Mouse (Mus musculus): ENCODE measurements around the gene Gpc2. TPM values are rescaled to one million over a fixed set of nuclear protein-coding genes. Genes with fewer than 3 reads are reported as not detected.

The Gpc2 gene
- total and polyA plus RNA-seq, 2 experiments from 2014 or later, result 35.9 to 102 TPM

- no peak for TF ChIP-seq CTCF (IDR thresholded peaks at IDR 0.05; ENCODE audit: low read depth)
- no peak overlapping the region for H3K4me2 ChIP-seq (ENCODE audit: low read depth, low read length)
- H3K9ac ChIP-seq (replicated peaks; ENCODE audit: low read length), result no peak overlapping the region
- H3K36me3 ChIP-seq (ENCODE audit: insufficient read depth, low read length), result no peaks in the 10 kb centered on the region
- DNase-seq (ENCODE audit: low spot score) (no peak), ATAC-seq (no peak)
- no peaks in the 10 kb centered on the region for H3K27me3 ChIP-seq (ENCODE audit: insufficient read depth, low read length)
- no peak overlapping the region for H3K4me3 ChIP-seq (ENCODE audit: low read length)
- no peaks in the 10 kb centered on the region for H3K4me1 ChIP-seq (ENCODE audit: insufficient read depth, low read length)
- H3K9me3 ChIP-seq (ENCODE audit: low read length), result no peaks in the 10 kb centered on the region
- no peak overlapping the region for H3K27ac ChIP-seq
- 74% methylated on average over 4 of the region's 4 CpGs for WGBS
These were observed 53.3 kb downstream of the Gpc2 start for GRCm38 (mm10) chr5:138226491-138226890.

GRCm38 (mm10) chr5:138225700-138226099 lies 54.1 kb downstream of the Gpc2 start, which contains the start of gene Nxpe5:
Gene Nxpe5, plus strand, starts transcription at chr5:138225898.
- H3K36me3 ChIP-seq (ENCODE audit: insufficient read depth, low read length), result no peaks in the 10 kb centered on the region
- H3K27ac ChIP-seq, result no peak within 1 kb of the TSS
- DNase-seq (ENCODE audit: low spot score), result no peak
- no peak within 1 kb of the TSS for H3K9ac ChIP-seq (replicated peaks; ENCODE audit: low read length)
- 59% methylated on average over 2 of the region's 2 CpGs for WGBS
- H3K4me2 ChIP-seq (ENCODE audit: low read depth, low read length), result no peak within 1 kb of the TSS
- H3K4me3 ChIP-seq (ENCODE audit: low read length), result no peak within 1 kb of the TSS
- H3K4me1 ChIP-seq (ENCODE audit: insufficient read depth, low read length), result no peaks in the 10 kb centered on the region
- no peaks in the 10 kb centered on the region for H3K27me3 ChIP-seq (ENCODE audit: insufficient read depth, low read length)
- TF ChIP-seq CTCF (IDR thresholded peaks at IDR 0.05; ENCODE audit: low read depth), result no peak
- no peak for ATAC-seq
- H3K9me3 ChIP-seq (ENCODE audit: low read length), result no peaks in the 10 kb centered on the region

Other genes starting within 250 kb of the Gpc2 start
- gene Smok3c, start 226.8 kb downstream of the Gpc2 start, total RNA-seq (2014; rRNA removed), result not detected in 2 replicates
- not detected in 2 replicates for gene Smok3c, start 226.8 kb downstream of the Gpc2 start, polyA plus RNA-seq (2015; fragmentation: Nextera tagmentation; extraction: Ambion mirVana)
- gene Zkscan1, start 194.9 kb downstream of the Gpc2 start, total RNA-seq (2014; rRNA removed), result 36.8 and 37.8 TPM in 2 replicates
- gene Zkscan1, start 194.9 kb downstream of the Gpc2 start, polyA plus RNA-seq (2015; fragmentation: Nextera tagmentation; extraction: Ambion mirVana), result 11.7 and 12.0 TPM in 2 replicates
- gene Zscan21, start 163.1 kb downstream of the Gpc2 start, total RNA-seq (2014; rRNA removed), result 14.7 and 15.4 TPM in 2 replicates
- gene Zscan21, start 163.1 kb downstream of the Gpc2 start, polyA plus RNA-seq (2015; fragmentation: Nextera tagmentation; extraction: Ambion mirVana), result 50.3 and 52.1 TPM in 2 replicates
- 11.6 and 43.2 TPM in 2 replicates for gene Zfp113, start 124.3 kb downstream of the Gpc2 start, total RNA-seq (2014; rRNA removed)
- 7.9 and 11.3 TPM in 2 replicates for gene Zfp113, start 124.3 kb downstream of the Gpc2 start, polyA plus RNA-seq (2015; fragmentation: Nextera tagmentation; extraction: Ambion mirVana)
- 42.9 and 57.8 TPM in 2 replicates for gene Cops6, start 118.9 kb downstream of the Gpc2 start, total RNA-seq (2014; rRNA removed)
- 294 and 302 TPM in 2 replicates for gene Cops6, start 118.9 kb downstream of the Gpc2 start, polyA plus RNA-seq (2015; fragmentation: Nextera tagmentation; extraction: Ambion mirVana)
- 30.3 and 46.9 TPM in 2 replicates for gene Ap4m1, start 108.0 kb downstream of the Gpc2 start, total RNA-seq (2014; rRNA removed)
- gene Ap4m1, start 108.0 kb downstream of the Gpc2 start, polyA plus RNA-seq (2015; fragmentation: Nextera tagmentation; extraction: Ambion mirVana), result 14.5 and 16.5 TPM in 2 replicates
- 41.6 and 43.0 TPM in 2 replicates for gene Mcm7, start 107.6 kb downstream of the Gpc2 start, total RNA-seq (2014; rRNA removed)
- 58.8 and 63.3 TPM in 2 replicates for gene Mcm7, start 107.6 kb downstream of the Gpc2 start, polyA plus RNA-seq (2015; fragmentation: Nextera tagmentation; extraction: Ambion mirVana)
- gene Taf6, start 92.6 kb downstream of the Gpc2 start, total RNA-seq (2014; rRNA removed), result 67.2 and 70.2 TPM in 2 replicates
- 48.2 and 49.9 TPM in 2 replicates for gene Taf6, start 92.6 kb downstream of the Gpc2 start, polyA plus RNA-seq (2015; fragmentation: Nextera tagmentation; extraction: Ambion mirVana)
- gene Cnpy4, start 92.5 kb downstream of the Gpc2 start, total RNA-seq (2014; rRNA removed), result 11.0 and 11.1 TPM in 2 replicates
- gene Cnpy4, start 92.5 kb downstream of the Gpc2 start, polyA plus RNA-seq (2015; fragmentation: Nextera tagmentation; extraction: Ambion mirVana), result 20.8 and 23.4 TPM in 2 replicates
- gene Mblac1, start 85.7 kb downstream of the Gpc2 start, total RNA-seq (2014; rRNA removed), result 9.5 and 16.5 TPM in 2 replicates
- gene Mblac1, start 85.7 kb downstream of the Gpc2 start, polyA plus RNA-seq (2015; fragmentation: Nextera tagmentation; extraction: Ambion mirVana), result 9.3 and 10.6 TPM in 2 replicates
- 0.37 TPM in 1 of 2 replicates, not detected in the other for gene Nxpe5, start 54.1 kb downstream of the Gpc2 start, total RNA-seq (2014; rRNA removed)
- gene Nxpe5, start 54.1 kb downstream of the Gpc2 start, polyA plus RNA-seq (2015; fragmentation: Nextera tagmentation; extraction: Ambion mirVana), result 0.06 TPM in 1 of 2 replicates, not detected in the other
- gene Lamtor4, start 24.5 kb downstream of the Gpc2 start, total RNA-seq (2014; rRNA removed), result 65.7 and 80.3 TPM in 2 replicates
- gene Lamtor4, start 24.5 kb downstream of the Gpc2 start, polyA plus RNA-seq (2015; fragmentation: Nextera tagmentation; extraction: Ambion mirVana), result 107 and 110 TPM in 2 replicates
- gene BC037034, start 16.0 kb downstream of the Gpc2 start, total RNA-seq (2014; rRNA removed), result 63.1 and 89.3 TPM in 2 replicates
- 13.2 and 13.5 TPM in 2 replicates for gene BC037034, start 16.0 kb downstream of the Gpc2 start, polyA plus RNA-seq (2015; fragmentation: Nextera tagmentation; extraction: Ambion mirVana)
- 0.97 and 1.5 TPM in 2 replicates for gene Gal3st4, start 7.2 kb downstream of the Gpc2 start, total RNA-seq (2014; rRNA removed)
- 2.1 and 2.5 TPM in 2 replicates for gene Gal3st4, start 7.2 kb downstream of the Gpc2 start, polyA plus RNA-seq (2015; fragmentation: Nextera tagmentation; extraction: Ambion mirVana)
- gene Gm43720, start within 50 bp of the Gpc2 start, total RNA-seq (2014; rRNA removed), result not detected in 2 replicates
- 0.08 and 0.13 TPM in 2 replicates for gene Gm43720, start within 50 bp of the Gpc2 start, polyA plus RNA-seq (2015; fragmentation: Nextera tagmentation; extraction: Ambion mirVana)
- 8.7 and 9.8 TPM in 2 replicates for gene Stag3, start 235 bp upstream of the Gpc2 start, total RNA-seq (2014; rRNA removed)
- gene Stag3, start 235 bp upstream of the Gpc2 start, polyA plus RNA-seq (2015; fragmentation: Nextera tagmentation; extraction: Ambion mirVana), result 7.3 and 7.8 TPM in 2 replicates
- gene Pvrig, start 62.0 kb upstream of the Gpc2 start, total RNA-seq (2014; rRNA removed), result not detected in 2 replicates
- gene Pvrig, start 62.0 kb upstream of the Gpc2 start, polyA plus RNA-seq (2015; fragmentation: Nextera tagmentation; extraction: Ambion mirVana), result not detected in 2 replicates
- 29.8 and 31.7 TPM in 2 replicates for gene Zfp157, start 161.5 kb upstream of the Gpc2 start, total RNA-seq (2014; rRNA removed)
- gene Zfp157, start 161.5 kb upstream of the Gpc2 start, polyA plus RNA-seq (2015; fragmentation: Nextera tagmentation; extraction: Ambion mirVana), result 40.3 and 43.7 TPM in 2 replicates